Mouse (Mus musculus) ES-Bruce4 (cell line): ENCODE data around the gene Plcb4. TPM values are rescaled to one million over a fixed set of nuclear protein-coding genes. Genes with fewer than 3 reads are reported as not detected.

Source experiments
- H3K27ac ChIP-seq: 2 replicates; pipeline ENCODE4 v1.5.1; 2012; ENCODE audit warnings: low read length, inconsistent platforms; ENCODE audit not compliant: insufficient read depth
- H3K27me3 ChIP-seq: 2 replicates; pipeline ENCODE4 v1.6.1; 2012; ENCODE audit warnings: mild to moderate bottlenecking, low read length, inconsistent platforms; ENCODE audit not compliant: control insufficient read depth, poor library complexity, insufficient read depth, severe bottlenecking
- H3K36me3 ChIP-seq: 2 replicates; pipeline ENCODE4 v1.6.1; 2012; ENCODE audit warnings: inconsistent platforms, mild to moderate bottlenecking, low read length, moderate library complexity; ENCODE audit not compliant: control insufficient read depth, poor library complexity, insufficient read depth, severe bottlenecking
- H3K4me1 ChIP-seq: one replicate; pipeline ENCODE4 v1.8.1; 2011; ENCODE audit warnings: low read length; ENCODE audit not compliant: control insufficient read depth, insufficient read depth
- H3K4me3 ChIP-seq: 2 replicates; pipeline ENCODE4 v1.5.1; 2011; ENCODE audit warnings: low read depth, mild to moderate bottlenecking, low read length
- H3K9ac ChIP-seq: 2 replicates; pipeline ENCODE4 v1.6.1; 2012; ENCODE audit warnings: low read depth, mild to moderate bottlenecking, inconsistent platforms; ENCODE audit not compliant: poor library complexity, severe bottlenecking
- H3K9me3 ChIP-seq: replicated peaks from 2 replicates; pipeline ENCODE4 v1.6.1; 2012; ENCODE audit warnings: mild to moderate bottlenecking, low read length, inconsistent platforms; ENCODE audit not compliant: control insufficient read depth, poor library complexity, insufficient read depth, severe bottlenecking
- CTCF ChIP-seq: IDR thresholded peaks from one replicate; pipeline ENCODE4 v1.8.1; 2011; ENCODE audit warnings: low read depth, low read length
- EP300 ChIP-seq: IDR thresholded peaks from 2 replicates; pipeline ENCODE4 v1.6.1; 2011; ENCODE audit warnings: low read depth, low read length; ENCODE audit not compliant: insufficient read depth
- POLR2A ChIP-seq: IDR thresholded peaks from one replicate; pipeline ENCODE4 v1.8.1; 2011; ENCODE audit warnings: low read length; ENCODE audit not compliant: insufficient read depth
- polyA plus RNA-seq: library from polyadenylated mRNA; stranded (reverse); fragments of >200 nt; gene quantifications from 2 replicates; pipeline ENCODE4 v1.2.4, GENCODE M21; 2011; ENCODE audit warnings: low read depth; ENCODE audit not compliant: missing spikeins, insufficient read depth, insufficient read length

Gene Plcb4
- polyA plus RNA-seq, 1 experiment, result 19.3 TPM

GRCm38 (mm10) chr2:135766471-135767063 is 107.8 kb downstream of the Plcb4 start:
- TF ChIP-seq POLR2A, result no peak
- no peak for TF ChIP-seq CTCF
- no peak for TF ChIP-seq EP300
- no peaks in the 10 kb centered on the region for H3K36me3 ChIP-seq
- no peaks in the 10 kb centered on the region for H3K27me3 ChIP-seq
- H3K9me3 ChIP-seq, result no peaks in the 10 kb centered on the region
- no peak overlapping the region for H3K9ac ChIP-seq
- no peaks in the 10 kb centered on the region for H3K4me1 ChIP-seq
- no peak overlapping the region for H3K27ac ChIP-seq
- no peak overlapping the region for H3K4me3 ChIP-seq

- no peaks in the 10 kb centered on the region for H3K36me3 ChIP-seq
- H3K9ac ChIP-seq, result no peak overlapping the region
- TF ChIP-seq EP300, result no peak
- no peak for TF ChIP-seq POLR2A
- no peak for TF ChIP-seq CTCF
- no peaks in the 10 kb centered on the region for H3K9me3 ChIP-seq
- H3K27ac ChIP-seq, result no peak overlapping the region
- H3K4me1 ChIP-seq, result no peaks in the 10 kb centered on the region
- no peaks in the 10 kb centered on the region for H3K27me3 ChIP-seq
- H3K4me3 ChIP-seq, result no peak overlapping the region
Measured at GRCm38 (mm10) chr2:135767535-135767934, 108.7 kb downstream of the Plcb4 start.

DNA sequence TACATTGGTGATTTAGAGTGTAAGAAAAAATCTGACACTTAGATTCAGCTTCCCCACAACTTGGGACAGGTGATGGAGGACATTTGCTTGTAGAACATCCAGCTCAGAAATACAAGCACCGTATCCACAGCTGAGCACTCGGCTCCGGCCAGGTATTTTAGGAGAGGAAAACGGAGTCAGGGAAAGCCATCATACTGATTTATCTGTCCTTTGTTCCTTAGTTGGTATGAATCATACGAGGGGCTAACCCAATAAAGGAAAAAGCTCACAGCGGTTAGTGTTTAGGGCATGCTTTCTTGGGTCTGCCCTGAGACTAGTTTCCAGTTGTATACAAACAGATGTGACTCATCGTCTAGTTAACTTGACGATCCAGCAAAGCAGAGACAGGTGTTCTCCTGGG is 110.9 kb downstream of the Plcb4 start:
- TF ChIP-seq CTCF (no peak), POLR2A (no peak), EP300 (no peak)
- Histone ChIP-seq H3K9ac (no peak overlapping the region), H3K4me1 (no peaks in the 10 kb centered on the region), H3K27me3 (no peaks in the 10 kb centered on the region), H3K4me3 (peak overlapping the region; percentile 33), H3K27ac (no peak overlapping the region), H3K36me3 (no peaks in the 10 kb centered on the region), H3K9me3 (no peaks in the 10 kb centered on the region)

DNA sequence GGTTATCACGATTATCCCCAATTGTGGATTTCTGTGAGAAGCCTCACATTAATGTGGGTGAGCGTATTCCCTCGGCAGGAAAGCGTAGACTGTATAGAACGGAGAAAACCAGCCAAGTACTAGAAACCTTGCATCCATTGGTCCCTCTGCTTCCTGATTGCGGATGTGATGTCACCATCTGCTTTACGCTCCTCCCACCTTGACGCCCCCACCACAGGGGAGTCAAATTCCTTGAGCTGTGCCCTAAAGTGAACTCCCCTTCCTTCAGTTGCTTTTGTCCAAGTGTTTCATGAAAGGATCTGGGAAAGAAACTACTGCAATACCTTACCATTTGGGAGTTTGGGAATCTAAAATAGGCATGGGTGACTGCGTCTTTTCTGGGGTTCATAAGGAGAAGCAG is 111.4 kb downstream of the Plcb4 start:
- Histone ChIP-seq H3K4me3 (peak overlapping the region; percentile 33), H3K36me3 (no peaks in the 10 kb centered on the region), H3K9me3 (no peaks in the 10 kb centered on the region), H3K27me3 (no peaks in the 10 kb centered on the region), H3K27ac (no peak overlapping the region), H3K4me1 (no peaks in the 10 kb centered on the region), H3K9ac (no peak overlapping the region)
- TF ChIP-seq EP300 (no peak), POLR2A (no peak), CTCF (no peak)

DNA sequence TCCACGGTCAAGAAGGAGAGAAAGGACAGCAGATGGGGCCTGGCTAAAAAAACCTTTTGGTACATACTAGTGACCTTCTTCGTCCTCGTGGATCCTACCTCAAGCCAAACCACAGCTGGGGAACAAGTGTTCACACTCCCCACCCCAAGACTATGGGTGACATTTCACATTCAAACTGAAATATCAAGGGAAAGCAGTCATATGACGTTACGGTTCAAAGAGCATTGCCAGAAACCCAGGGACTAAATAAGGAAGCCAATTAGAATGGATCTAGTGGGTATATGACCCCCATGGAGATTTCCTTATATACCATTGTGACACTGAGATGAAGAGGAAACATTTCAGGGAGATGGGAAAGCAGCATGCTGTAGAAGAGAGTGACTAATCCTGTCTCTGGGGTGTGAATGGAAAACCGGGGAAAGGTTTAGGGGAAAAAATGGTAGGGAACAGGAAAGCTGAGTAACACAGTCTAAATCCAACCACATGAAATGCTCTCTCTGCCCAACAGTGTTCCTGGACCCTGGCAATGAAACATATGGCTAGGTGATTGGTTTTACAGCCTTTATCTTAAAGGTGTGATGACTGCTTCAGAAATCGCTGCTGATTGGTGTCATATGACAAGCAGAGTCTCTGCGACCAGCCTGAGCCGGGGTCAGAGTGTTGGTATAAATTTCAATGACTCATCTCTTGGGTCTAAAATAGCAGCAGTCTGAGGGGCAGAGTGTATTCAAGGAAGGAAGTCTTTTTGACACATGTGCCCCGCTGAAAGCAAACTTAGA is 114.6 kb downstream of the Plcb4 start:
- Histone ChIP-seq H3K27ac (no peak overlapping the region), H3K27me3 (no peaks in the 10 kb centered on the region), H3K4me3 (no peak overlapping the region), H3K9ac (no peak overlapping the region), H3K36me3 (no peaks in the 10 kb centered on the region), H3K9me3 (no peaks in the 10 kb centered on the region), H3K4me1 (no peaks in the 10 kb centered on the region)
- TF ChIP-seq CTCF (no peak), POLR2A (no peak), EP300 (no peak)

DNA sequence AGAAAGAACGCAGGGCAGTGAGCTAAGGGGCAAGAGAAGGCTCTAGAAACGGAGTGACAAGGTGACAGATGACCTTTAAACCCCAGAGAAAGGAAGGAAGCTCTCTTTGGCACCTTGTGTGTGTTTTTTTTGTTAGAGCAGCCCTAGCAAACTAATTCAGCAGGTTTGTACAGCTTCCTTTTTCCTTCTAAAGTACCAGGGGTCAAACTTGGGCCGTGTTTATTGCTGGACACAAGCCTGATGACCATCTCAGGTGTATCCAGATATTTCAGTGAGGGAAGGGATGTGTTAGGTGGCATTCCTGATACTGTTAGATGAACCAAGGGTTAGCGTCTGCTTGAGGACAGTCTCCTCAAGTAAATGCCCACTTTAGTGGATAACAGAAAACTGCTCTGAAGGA is 116.2 kb downstream of the Plcb4 start:
- no peak overlapping the region for H3K9ac ChIP-seq
- H3K27ac ChIP-seq, result no peak overlapping the region
- H3K36me3 ChIP-seq, result no peaks in the 10 kb centered on the region
- TF ChIP-seq EP300, result no peak
- no peak for TF ChIP-seq POLR2A
- TF ChIP-seq CTCF, result no peak
- no peaks in the 10 kb centered on the region for H3K27me3 ChIP-seq
- H3K9me3 ChIP-seq, result no peaks in the 10 kb centered on the region
- H3K4me1 ChIP-seq, result no peaks in the 10 kb centered on the region
- no peak overlapping the region for H3K4me3 ChIP-seq
